Mouse (Mus musculus): ENCODE data around the gene Cmah. TPM values are rescaled to one million over a fixed set of nuclear protein-coding genes. Genes with fewer than 3 reads are reported as not detected.

Gene Cmah
- polyA plus RNA-seq (2015; fragmentation: Nextera tagmentation; extraction: Ambion mirVana), result 18.5 and 32.8 TPM in 2 replicates

DNA sequence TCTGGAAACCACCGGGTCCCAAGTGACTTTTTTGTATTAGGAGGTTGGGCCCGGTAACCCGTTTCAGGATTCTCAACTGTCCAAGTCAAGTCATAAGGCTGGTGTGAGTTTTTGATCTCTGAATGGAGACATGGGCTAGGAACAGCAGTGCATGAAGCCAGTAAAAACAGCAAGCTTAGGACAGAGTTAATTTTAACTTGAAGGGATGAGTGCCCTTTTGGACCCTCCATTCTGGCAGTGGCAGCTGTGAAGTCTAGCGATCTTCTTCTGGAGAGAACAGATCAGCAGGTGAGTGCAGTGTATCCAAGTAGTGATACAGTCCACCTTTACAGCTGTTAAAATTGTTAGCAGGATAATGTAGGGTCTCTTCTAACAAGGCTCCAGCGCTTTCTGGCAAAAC, at the start of gene Cmah:
Cmah (plus strand) TSS at position 204 of the 400 bp plus-strand sequence.
- DNase-seq (ENCODE audit: low spot score), result no peak

DNA sequence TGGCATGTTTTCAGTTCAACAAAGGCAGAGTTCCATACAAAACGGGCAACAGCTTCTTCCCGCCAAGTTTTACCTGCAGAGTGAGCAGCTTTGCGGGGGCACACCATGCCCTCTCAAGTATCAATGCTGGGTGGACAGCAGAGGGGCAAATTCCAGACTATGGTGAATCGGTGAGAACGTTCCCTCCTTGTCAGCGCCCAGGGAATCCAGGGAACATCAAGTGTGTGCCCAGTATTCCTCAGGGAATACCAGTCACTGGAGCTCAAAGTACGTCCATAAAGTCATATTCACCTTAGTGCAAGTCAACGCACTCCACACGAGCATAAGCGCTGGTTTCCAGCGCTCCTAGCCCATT, 47.8 kb upstream of the Cmah start:
- no peak for DNase-seq (ENCODE audit: low spot score)

DNA sequence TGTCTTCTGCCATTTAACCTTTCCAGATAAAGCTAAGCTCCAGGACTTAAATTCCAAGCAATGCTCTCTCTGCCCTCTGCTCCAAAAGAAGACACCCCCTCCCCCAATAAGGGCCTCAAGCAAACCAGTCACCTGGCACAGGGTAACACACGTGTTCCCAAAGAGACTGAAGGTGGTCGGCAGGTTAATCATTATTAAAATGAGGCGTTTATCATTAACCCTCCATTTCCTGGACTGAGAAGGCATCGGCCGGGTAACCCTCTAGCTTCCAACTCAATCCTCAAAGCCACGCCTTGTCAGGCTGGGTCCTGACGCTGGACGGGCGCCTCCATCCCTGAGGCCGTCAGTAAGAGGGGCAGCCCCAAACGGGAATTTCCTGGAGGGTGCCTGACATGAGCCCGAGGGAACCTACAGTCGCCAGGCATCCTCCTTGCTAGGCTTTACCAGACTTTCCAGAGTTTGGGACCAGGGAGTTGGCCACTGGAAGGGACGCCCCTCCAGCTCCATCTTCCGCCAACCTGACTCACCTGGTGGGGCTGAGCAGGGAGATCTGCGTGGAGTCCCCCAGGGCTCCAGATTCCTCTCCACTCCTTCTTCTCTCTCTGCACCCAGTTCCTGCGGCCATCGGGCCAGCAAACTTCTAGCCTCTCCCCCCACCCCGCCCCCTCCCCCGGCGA, 47.3 kb upstream of the Cmah start:
- DNase-seq (ENCODE audit: low spot score), result no peak

DNA sequence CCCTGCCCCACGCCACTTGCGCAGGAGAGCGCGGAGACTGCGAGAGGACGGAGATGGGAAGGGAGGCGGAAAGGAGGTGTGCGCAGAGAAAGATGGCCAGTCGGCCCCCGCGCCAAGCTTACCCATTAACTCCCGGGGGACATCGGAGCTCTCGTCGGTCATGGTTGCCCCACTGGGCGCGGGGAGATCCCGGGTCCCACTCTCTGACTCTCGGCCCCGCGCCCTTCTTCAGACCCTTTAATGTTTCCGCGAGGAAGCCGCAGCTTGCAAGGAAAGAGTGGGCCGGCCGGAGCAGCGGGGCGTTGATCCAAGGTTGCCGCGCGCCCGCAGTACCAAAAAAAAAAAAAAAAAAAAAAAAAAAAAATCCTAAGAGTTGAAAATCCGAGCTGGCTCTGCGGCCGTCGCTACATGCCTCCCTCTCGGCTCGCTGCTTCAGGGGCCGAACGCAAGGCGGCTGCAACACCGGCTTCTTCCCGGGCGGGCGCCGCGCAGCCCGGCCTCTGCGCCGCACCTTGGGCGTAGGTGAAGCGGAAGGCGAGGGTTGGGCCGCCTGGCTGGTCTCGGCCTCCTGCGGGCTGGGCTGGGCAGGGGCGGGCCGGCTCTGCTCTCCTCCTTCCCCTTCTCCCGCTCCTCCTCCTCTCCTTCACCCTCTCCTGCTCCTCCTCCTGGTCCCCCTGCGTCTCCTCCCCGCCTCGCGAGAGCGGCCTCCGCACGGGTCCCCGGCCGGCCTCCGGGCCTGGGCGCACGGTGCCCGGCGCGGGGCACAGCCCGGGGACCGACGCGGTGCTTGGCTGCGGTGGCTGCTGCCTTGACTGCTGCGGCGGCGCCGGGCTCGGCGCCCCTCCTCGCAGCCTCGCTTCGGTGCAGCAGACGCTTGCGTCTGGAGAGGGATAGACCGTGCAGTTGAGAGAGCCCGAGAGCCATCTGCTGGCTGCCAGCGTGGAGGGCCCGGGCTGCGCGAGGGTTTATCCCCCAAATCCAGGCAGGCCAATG, 46.5 kb upstream of the Cmah start, which contains the start of gene Carmil1:
Carmil1 (minus strand) TSS at position 357 of the 993 bp plus-strand sequence.
- peak; percentile 83 for DNase-seq (ENCODE audit: low spot score)

DNA sequence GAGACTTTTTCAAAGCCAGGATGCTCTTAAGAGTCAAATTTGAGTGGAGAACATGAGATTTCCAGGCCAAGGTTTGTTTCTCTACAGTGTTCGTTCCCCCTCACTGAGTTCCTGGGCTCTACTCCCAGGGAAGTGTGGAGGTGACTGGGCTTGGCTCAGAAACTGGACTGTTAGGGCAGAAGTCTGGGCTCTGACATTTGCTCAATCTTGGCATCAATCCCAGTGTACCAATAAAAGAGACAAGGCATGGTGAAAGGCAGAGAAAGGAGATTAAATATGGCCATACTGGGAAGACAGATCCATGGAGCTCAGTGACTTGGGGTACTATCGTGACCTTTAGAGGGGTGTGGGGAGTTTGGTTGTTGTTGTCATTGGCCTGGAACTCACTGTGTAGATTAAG, 39.8 kb upstream of the Cmah start:
- DNase-seq (ENCODE audit: low spot score), result no peak

DNA sequence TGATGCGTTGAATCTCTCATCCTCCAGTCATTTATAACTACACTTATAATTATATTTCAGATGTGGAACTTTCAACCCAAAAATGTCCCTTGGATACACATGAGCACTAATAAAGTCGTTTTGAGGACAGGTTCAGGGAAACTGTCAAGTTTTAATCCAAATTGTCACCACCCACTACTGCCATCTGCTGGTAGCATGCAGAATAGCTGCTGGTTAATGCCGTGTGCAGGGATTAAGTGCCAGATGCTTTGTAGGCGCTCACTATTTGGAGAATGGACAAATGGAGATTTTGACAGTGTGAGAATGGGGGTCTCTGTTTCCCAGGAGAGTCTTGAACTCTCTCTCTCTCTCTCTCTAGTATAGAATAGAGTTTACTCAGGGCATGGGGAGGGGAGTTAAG, 30.0 kb upstream of the Cmah start:
- DNase-seq (ENCODE audit: low spot score), result peak; percentile 64

DNA sequence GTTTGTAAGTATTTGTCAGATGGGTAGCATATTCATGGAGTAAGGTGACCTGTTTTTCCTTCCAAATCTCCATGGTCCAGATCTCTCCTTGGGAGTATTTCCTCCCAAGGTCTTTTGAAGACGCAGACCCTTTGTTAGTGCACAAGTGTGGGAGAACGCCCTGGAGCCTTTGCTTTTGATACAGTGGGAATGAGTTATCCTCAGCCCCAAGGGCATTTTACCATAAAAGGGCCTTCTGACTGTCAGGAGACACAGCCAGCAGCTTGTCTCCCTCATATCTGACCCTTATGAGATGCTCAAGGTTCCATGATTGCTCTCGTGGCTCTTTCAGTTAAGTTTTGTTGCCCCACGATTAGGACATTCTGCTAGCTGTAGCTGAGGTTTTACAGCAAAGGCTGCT, 21.7 kb upstream of the Cmah start:
- DNase-seq (ENCODE audit: low spot score), result no peak

DNA sequence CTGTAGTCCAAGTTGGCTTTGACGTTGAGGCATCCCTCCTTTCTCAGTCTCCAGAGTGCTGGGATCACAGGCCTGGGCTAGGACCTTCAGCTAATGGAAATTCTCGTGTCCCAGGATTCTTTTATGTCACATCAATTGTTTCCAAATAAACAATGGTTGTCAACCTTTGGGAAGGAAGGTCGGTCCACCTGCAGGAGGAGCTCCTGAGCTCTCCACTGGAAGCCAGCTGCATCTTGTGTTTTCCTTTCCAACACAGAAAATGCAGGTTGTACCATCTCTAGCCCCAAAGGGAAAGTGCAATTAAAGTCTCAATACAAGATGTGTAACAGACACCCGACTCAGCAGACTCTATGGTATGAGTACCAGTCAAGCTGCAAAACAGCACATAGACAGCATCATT, 21.0 kb upstream of the Cmah start:
- peak; percentile 45 for DNase-seq (ENCODE audit: low spot score)

DNA sequence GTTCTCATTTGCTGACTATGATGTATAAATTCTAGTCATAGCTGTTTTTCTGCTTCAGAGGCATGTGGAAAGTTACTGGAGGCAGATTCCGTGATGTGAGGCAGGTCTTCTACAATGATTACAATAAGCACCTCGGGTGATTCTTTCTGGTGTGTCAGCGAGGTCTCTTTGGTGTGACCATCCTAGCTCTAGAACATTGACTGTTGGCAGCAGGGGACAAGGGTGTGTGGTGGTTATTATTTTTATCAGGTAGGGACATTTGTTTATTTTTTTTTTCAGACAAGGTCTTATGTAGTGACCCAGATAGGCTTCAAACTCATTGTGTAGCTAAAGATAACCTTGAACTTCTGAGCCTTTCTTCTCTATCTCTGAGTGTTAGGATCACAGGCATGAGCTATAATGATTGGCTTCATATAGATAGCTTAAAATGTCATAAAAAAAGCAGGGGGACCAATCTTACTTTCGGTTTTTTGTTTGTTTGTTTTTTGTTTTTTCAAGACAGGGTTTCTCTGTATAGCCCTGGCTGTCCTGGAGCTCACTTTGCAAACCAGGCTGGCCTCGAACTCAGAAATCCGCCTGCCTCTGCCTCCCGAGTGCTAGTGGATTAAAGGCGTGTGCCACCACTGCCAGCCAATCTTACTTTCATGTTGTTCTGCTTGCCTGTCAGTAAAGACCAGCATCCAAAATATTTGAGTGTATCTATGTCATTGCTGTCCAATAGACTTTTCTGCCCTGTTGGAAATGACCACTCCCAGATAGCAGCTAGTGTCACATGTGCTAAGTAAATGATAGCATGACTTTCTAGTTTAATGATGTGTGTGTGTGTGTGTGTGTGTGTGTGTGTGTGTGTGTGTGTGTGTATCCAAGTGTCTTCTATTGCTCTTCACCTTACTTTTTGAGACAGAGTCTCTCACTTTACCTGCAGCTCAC, 15.9 kb upstream of the Cmah start:
- no peak for DNase-seq (ENCODE audit: low spot score)

DNA sequence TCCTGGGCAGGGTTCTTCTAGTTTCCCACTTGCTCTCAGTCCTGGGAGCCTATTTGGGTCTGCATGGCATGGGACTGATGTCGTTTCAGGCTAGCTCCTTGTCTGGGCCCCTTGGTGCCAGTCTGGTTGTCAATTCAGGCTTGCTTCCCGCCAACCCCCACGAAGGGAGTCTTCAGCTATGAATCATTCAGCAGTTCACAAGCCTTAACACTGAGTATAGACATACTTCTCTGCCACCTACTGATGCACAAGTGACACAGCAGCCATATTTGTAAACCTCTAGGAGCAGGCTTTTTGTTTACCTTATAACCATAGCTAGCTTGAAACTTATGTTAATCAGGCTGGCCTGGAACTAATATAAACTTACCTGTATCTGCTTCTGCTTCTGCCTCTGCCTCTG, 10.6 kb upstream of the Cmah start:
- no peak for DNase-seq (ENCODE audit: low spot score)

DNA sequence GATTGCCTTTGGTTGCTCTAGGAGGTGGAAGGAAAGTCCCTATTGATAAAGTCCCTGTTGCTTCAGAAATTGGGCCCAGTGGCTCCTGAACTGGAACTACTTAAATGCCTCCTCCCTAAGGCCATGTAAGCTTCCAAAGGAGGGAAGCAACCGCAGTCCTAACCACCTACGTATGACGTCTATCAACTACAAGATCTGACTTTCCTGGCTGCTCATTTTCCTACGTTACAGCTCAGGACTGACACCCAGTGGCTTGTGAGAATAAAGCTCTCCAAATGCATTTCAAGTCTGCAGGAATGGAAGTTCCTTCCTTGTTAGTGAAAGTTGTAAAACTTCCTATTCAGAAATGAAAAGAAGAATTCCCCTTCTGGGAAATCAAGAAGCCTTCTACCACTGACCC, 8.6 kb upstream of the Cmah start:
- peak; percentile 40 for DNase-seq (ENCODE audit: low spot score)

DNA sequence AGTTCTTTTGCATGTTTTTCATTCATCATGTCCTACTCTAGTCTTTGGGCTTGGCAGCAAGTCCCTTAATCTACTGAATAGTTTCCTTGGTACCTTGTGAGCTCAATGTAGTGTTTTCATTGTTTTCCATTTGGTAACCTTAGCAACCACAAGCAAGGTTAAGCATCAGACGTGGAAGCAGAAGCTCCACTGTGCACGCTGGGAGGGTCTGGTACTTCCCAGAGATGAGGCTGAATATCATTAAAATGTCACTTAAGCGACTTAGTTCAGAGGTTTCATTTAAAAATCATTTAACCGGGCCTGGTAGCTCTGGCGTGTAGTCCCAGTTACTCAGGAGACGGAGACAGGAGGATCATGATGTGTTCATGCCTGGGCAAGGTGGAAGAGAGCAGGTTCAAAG, 5.9 kb upstream of the Cmah start:
- no peak for DNase-seq (ENCODE audit: low spot score)

DNA sequence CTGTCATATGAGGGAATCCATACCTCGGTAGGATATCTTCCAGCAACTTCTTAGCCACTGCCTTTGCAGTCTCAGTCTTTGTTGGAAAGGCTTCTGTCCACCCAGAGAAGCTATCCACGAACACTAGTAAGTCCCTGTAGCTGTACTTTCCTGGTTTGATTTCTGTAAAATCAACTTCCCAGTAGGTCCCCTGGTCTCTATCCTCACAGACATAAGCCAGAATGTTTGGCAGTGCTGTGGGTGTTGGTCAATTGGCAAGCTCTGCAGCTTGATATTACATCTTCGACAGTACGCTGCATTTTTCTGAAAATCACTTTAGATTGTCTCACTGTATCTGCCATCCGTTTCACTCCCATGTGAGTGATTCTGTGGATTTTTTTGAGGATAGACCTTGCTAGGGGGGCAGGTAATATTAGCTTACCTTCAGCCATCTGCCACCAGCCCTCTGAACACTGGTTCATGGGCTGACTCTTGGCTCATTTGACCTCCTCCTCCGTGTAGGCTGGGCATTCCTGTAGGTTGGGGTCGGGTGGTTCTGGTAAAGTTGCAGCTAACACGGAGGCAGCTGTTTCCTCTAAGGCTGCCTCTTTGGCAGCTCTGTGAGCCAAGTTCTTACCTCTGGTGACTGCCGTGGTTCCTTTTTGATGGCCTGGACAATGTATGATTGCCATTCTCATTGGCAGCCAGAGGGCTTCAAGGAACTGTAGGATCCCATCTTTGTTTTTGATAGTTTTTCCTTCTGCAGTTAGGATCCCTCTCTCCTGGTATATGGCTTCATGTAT, 1.0 kb downstream of the Cmah start:
- no peak for DNase-seq (ENCODE audit: low spot score)

DNA sequence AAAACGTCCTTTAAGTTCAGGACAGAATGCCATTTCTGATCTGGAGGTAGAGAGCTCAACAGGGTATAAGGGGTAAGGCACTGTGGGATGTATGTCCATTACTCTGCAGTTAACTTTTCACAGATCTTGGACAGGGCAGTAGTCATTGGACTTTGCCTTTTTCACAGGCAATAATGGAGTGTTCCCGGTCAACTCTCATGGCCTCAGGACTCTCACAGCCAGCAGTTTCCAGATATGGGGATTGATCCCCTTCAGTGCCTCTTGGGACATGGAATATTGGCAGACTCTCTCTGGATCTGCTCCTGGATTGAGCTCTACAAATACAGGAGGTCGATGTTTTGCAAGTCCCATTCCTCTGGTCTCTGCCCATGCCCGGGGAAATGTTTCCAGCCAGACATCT, 2.9 kb downstream of the Cmah start:
- DNase-seq (ENCODE audit: low spot score), result no peak

DNA sequence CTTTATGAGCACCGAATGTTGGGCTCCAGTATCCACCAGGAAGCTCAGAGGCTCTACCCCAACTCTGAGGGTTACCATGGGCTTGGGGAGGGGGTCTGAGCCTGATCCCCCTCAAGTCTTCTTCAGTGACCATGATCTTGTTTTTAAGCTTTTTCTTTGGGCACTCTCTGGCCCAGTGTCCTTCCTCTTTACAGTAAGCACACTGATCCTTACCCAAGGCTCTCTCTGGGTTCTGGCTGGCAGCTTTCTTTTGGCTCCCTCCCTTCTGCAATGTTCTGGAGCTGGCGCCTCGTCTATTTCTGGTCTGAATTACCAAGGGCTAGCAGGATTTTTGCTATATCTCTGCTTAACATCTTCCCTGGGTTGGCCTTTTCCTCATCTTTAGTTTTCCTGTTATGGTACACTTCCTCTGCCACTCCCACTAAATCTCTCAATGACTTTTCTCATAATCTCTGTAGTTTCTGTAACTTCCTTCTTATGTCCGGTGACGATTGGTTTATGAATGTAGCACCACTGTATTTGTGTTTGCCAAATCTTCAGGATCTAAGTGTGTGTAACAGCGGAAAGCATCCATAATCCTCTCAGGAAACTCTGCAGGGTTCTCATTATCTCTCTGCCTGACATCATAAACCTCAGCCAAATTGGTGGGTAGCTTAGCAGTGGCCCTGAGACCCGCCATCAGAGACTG, 3.8 kb downstream of the Cmah start:
- DNase-seq (ENCODE audit: low spot score), result no peak

DNA sequence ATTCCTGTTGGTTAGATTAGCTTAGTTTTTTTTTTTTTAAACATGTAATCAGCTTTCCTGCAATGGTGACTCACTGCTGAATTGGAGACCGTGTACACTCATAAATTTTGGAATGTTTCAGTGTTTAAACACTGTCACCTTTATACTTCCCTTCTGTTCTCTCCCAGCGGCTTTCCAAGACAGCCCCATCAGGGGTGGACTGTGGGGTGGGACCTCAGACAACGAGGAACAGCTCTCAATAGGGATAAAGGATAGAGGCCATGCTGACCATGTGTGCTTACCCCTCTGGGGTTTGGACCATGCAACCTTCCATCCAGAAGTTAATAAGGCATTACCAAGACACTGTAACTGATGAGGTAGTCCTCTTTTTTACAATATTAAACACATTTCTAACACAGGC, 5.3 kb downstream of the Cmah start:
- DNase-seq (ENCODE audit: low spot score), result no peak

DNA sequence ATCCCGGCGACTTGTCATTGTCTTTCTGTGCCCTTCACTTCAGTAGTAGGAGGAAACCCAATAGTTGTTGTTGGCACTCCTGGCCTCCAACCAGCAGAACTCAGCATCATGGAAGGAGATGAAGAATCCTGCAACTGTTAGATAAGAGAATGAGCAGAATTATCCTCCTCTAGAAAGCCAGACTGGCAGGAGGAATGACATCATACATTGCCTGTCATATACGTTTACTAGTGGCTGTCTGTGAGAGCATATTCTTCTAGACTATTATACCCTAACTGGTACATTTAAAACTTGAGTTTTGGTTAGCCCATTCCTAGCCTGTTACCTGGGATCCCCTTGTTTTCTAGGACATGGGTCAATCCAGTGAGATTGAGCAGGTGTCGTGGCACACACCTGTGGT, 9.6 kb downstream of the Cmah start:
- DNase-seq (ENCODE audit: low spot score), result no peak

DNA sequence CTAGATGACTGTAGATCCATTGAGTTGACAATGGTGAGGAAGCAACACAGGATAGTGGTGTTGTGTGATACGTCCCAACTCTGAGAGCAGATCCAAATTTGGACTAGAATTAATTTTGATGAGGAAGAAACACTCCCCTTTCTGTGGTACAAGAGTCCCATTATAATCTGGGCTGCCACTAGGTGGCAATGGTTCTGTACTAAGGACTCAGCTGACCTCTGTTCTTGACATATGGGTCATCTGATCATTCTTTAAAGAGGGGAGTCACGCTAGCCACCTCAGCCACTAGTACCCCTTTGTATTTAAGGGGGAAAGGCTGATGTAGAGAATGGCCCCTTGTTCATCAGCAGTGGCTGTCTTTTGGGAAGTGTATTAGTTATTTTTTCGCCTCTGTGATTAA, 10.7 kb downstream of the Cmah start:
- peak; percentile 58 for DNase-seq (ENCODE audit: low spot score)

DNA sequence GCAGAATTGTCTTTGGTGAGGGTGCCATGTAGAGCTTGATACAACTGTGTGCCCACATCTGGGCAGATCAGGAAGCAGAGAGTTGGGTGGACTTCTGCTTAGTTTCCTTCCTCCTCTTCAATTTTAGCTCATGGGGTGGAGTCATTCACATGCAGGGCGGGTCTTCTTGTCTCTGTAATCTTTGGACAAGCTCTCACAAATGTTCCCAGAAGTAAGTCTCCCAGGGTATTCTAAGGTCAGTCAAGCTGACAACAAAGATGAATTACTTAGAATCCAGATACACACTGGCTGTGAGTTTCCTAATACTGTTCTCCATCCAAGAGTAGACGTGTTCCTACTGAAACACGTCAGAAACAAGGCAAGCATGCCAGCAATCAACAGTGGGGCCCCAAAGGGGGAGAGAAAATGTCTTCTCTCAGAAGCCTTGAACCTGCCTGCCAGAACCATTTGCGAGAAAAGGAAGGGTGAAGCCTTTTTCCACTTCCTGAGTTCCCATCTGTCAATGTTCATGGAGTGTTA, 11.2 kb downstream of the Cmah start:
- peak; percentile 55 for DNase-seq (ENCODE audit: low spot score)

DNA sequence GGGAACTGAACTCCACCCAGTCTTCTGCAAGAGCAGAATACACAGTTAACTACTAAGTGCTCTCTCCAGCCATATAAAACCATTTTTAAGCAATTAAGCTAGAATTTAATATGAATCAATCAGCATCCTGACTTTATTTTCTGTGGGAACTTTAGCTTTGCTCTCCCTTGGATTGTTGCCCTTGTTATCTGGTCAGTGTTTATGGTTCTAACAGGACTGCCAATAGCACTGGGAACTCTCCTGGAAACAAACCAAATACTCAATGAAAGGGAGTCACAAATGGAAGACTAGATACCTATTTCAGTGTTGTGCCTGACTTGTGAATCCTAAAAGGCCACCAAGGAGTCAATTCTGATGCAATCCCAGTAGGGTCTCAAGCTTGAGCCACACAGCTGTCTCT, 12.7 kb downstream of the Cmah start:
- no peak for DNase-seq (ENCODE audit: low spot score)
